Mouse (Mus musculus): Measurements from ENCODE around the gene Ube2d1.

- TF ChIP-seq POLR2A (IDR thresholded peaks at IDR 0.05; ENCODE audit: control insufficient read depth, low read depth, low read length) (no peak), CTCF (IDR thresholded peaks at IDR 0.05; ENCODE audit: control insufficient read depth, insufficient read depth, insufficient replicate concordance, low read depth, low read length) (no peak)
Observed at GRCm38 (mm10) chr10:71267973-71268372, 17.1 kb downstream of the Ube2d1 start.
